Mouse (Mus musculus) liver, adult 2 months (tissue): ENCODE results near the gene Tmem39a. TPM values are rescaled to one million over a fixed set of nuclear protein-coding genes. Genes with fewer than 3 reads are reported as not detected.
A peak's percentile ranks its signal among the peaks of the same experiment; 100 is the strongest.

Experiments
- DNase-seq: peaks from one replicate; pipeline ENCODE4 v3.0.0-alpha.2; 2011; ENCODE audit warnings: low read depth, low spot score; ENCODE audit errors: extremely low read depth
- H3K27ac ChIP-seq: fragments of 200-500 bp; replicated peaks from 2 replicates; pipeline ENCODE4 v1.5.1; 2012; ENCODE audit warnings: low read depth, mild to moderate bottlenecking, control low read depth, inconsistent platforms, low read length; ENCODE audit not compliant: insufficient read depth
- H3K27me3 ChIP-seq: fragments of 200-500 bp; 2 replicates; pipeline ENCODE4 v1.6.1; 2012; ENCODE audit warnings: mild to moderate bottlenecking, moderate library complexity, low read length, inconsistent platforms; ENCODE audit not compliant: control insufficient read depth, insufficient read depth
- H3K36me3 ChIP-seq: fragments of 200-500 bp; 2 replicates; pipeline ENCODE4 v1.6.1; 2012; ENCODE audit warnings: low read length, inconsistent platforms; ENCODE audit not compliant: control insufficient read depth, insufficient read depth
- H3K4me1 ChIP-seq: fragments of 200-500 bp; 2 replicates; pipeline ENCODE4 v1.6.1; 2011; ENCODE audit warnings: low read length; ENCODE audit not compliant: control insufficient read depth, insufficient read depth
- H3K4me3 ChIP-seq: fragments of 200-500 bp; 2 replicates; pipeline ENCODE4 v1.5.1; 2011; ENCODE audit warnings: low read depth, mild to moderate bottlenecking, control low read depth, low read length, moderate library complexity; ENCODE audit not compliant: insufficient read depth
- H3K79me2 ChIP-seq: fragments of 200-500 bp; 2 replicates; pipeline ENCODE4 v1.6.1; 2012; ENCODE audit warnings: inconsistent platforms, mild to moderate bottlenecking, low read length, moderate library complexity; ENCODE audit not compliant: control insufficient read depth, insufficient read depth
- H3K9ac ChIP-seq: fragments of 200-500 bp; 2 replicates; pipeline ENCODE4 v1.6.1; 2012; ENCODE audit warnings: low read depth, mild to moderate bottlenecking, control low read depth, inconsistent platforms, low read length
- CTCF ChIP-seq: fragments of 200-500 bp; IDR thresholded peaks from 2 replicates; pipeline ENCODE4 v1.5.1; 2011; ENCODE audit warnings: low read depth, low read length, control low read depth
- POLR2A ChIP-seq: fragments of 200-500 bp; IDR thresholded peaks from 2 replicates; pipeline ENCODE4 v1.6.1; 2011; ENCODE audit warnings: low read length, control low read depth; ENCODE audit not compliant: insufficient read depth; ENCODE audit errors: extremely low read depth
- WGBS: fragments of 180-500 bp; shearing (Covaris S2); methylation state at CpG from one replicate; pipeline ENCODE4 v1.1.7; 2018; 5-methylcytosine and 5-hydroxymethylcytosine counted together
- polyA plus RNA-seq: library from polyadenylated mRNA; depleted of rRNA; stranded (reverse); fragments of >200 nt; gene quantifications from 2 replicates; pipeline ENCODE4 v1.2.3, GENCODE M21; 2012
- total RNA-seq: library from RNA; depleted of rRNA; stranded (reverse); fragments of >200 nt; gene quantifications from 2 replicates; pipeline ENCODE4 v1.2.3, GENCODE M21; 2014

Tmem39a gene
- total and polyA plus RNA-seq, 2 experiments, result 8.1 to 58.4 TPM

GRCm38 (mm10) chr16:38592946-38593345 is 34.4 kb downstream of the Tmem39a start:
- Histone ChIP-seq H3K27ac (no peak overlapping the region), H3K27me3 (no peaks in the 10 kb centered on the region), H3K4me1 (no peaks in the 10 kb centered on the region), H3K79me2 (no peaks in the 10 kb centered on the region), H3K36me3 (peaks cover 39% of the 10 kb centered on the region), H3K4me3 (no peak overlapping the region), H3K9ac (no peak overlapping the region)
- no peak for DNase-seq
- WGBS, result 96% methylated on average over 4 of the region's 4 CpGs
- no peak for TF ChIP-seq POLR2A
- no peak for TF ChIP-seq CTCF

DNA sequence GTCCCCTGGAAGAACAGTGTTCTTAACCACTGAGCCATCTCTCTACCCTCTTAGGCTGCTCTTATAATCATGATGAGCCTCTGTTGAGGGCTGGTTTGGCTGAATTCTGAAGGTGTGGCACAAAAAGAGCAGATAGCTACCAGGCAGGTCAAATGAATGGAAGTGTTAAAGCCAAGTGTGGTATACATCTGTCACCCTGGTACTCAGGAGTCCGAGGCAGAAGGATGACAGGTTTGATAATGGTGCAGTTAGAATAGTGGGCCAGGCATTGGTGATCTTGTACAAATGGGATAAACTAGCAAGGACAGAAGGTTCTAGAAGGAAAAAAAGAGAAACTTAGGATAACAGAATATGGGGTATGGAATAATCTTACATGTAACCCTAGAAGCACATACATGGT is 35.9 kb downstream of the Tmem39a start:
- Histone ChIP-seq H3K79me2 (no peaks in the 10 kb centered on the region), H3K9ac (no peak overlapping the region), H3K4me1 (no peaks in the 10 kb centered on the region), H3K4me3 (no peak overlapping the region), H3K36me3 (peaks cover 24% of the 10 kb centered on the region), H3K27me3 (no peaks in the 10 kb centered on the region), H3K27ac (no peak overlapping the region)
- WGBS, result 98% methylated on average over 1 of the region's 1 CpGs
- DNase-seq, result no peak
- TF ChIP-seq CTCF (no peak), POLR2A (no peak)

- Histone ChIP-seq H3K79me2 (no peaks in the 10 kb centered on the region), H3K4me3 (no peak overlapping the region), H3K36me3 (peaks cover 16% of the 10 kb centered on the region; the same call in 1 of the 2 replicates), H3K27me3 (no peaks in the 10 kb centered on the region), H3K27ac (no peak overlapping the region), H3K4me1 (no peaks in the 10 kb centered on the region), H3K9ac (no peak overlapping the region)
- no peak for DNase-seq
- TF ChIP-seq CTCF (no peak), POLR2A (no peak)
- 79% methylated on average over 2 of the region's 2 CpGs for WGBS
These were observed 37.6 kb downstream of the Tmem39a start for GRCm38 (mm10) chr16:38596099-38596498.

DNA sequence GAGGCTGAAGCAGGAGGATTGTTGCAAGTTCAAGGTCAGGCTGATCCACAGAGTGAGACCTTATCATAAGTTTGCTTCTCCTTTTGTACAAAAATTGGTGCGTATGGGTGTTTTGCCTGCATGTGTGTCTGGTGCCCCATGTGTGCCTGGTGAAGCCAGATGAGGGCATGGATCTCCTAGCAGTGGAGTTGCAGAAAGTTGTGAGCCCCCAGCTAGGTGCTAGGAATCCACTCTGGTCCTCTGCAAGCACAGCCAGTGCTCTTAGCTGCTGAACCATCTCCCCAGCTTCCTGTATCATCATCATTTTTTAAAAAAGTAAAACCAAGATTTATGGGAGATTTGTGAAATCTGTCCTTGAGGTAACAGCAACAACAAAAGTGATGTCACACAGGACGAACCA is 38.2 kb downstream of the Tmem39a start:
- Histone ChIP-seq H3K4me1 (no peaks in the 10 kb centered on the region), H3K4me3 (no peak overlapping the region), H3K9ac (no peak overlapping the region), H3K79me2 (no peaks in the 10 kb centered on the region), H3K36me3 (peaks cover 12% of the 10 kb centered on the region; the same call in 1 of the 2 replicates), H3K27ac (no peak overlapping the region), H3K27me3 (no peaks in the 10 kb centered on the region)
- TF ChIP-seq POLR2A, result no peak
- no peak for TF ChIP-seq CTCF
- no peak for DNase-seq
- WGBS, result 97% methylated on average over 2 of the region's 2 CpGs

DNA sequence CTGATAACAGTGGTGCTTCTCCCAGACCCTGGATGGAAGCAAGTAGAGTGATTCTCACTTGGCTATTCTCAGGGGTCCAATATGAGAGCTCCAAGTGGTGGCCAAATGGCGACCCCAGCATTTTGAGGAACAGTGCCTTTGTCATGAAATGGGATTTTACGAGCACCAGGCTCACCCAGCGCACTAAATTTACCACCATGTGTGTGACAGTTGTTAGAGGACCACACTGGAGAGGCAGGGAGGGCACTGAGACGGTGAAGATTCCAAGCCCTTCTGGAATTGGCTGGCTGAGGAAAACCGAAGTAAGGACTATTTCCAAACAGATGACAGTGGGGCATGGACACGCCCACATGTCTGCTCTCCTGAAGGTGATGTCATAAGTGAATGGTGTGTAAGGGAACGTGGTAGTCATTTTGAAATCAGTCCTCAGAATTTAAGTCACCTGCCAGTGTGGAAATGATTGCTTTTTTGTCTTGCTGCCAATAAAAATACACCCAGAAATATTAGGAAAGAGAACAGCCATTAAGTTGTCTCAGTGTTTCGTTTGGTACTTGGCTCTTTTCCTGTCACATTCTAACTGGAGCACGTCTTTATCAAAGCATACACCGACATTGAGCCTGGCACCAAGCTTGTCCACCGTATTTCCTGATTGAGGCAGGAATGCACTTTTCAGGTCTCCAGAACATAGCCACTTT is 40.6 kb downstream of the Tmem39a start:
- no peak overlapping the region for H3K4me3 ChIP-seq
- 58% methylated on average over 11 of the region's 11 CpGs for WGBS
- DNase-seq, result peak; percentile 82
- no peak for TF ChIP-seq POLR2A
- no peak for TF ChIP-seq CTCF
- 0 out of 2 replicates have a peak, but pooled peaks cover 2% of the 10 kb centered on the region for H3K36me3 ChIP-seq
- H3K4me1 ChIP-seq, result no peaks in the 10 kb centered on the region
- no peaks in the 10 kb centered on the region for H3K27me3 ChIP-seq
- no peak overlapping the region for H3K9ac ChIP-seq
- no peak overlapping the region for H3K27ac ChIP-seq
- H3K79me2 ChIP-seq, result no peaks in the 10 kb centered on the region
